In the genomic region with DNA sequence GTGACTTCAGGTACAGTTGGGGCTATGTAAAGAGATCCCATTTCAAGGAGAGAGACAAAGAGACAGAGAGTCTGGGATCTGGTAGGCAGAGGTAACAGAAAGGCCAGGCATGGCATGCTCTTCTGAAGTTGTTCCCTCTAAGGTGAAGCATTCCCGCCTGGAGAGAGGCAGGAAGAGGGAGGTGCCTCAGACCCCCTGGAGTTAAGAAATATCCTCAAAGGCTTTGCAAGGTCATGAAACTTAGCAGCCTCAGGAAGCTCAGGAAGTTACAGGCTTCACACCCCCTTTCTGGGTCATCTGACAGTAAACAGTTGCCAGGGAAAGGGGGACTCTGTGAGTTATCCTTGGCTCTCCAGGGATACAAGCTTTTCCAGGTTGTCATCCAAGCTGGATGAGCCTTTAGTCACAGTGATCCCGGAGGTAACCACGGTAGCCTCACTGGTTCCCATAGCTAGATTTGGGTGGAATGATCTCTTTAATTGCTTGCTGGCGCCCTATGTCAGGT, we compare ENCODE assay signal across 17 mouse cellular contexts. TPM values are rescaled to one million over a fixed set of nuclear protein-coding genes. Genes with fewer than 3 reads are reported as not detected.
DNase-seq lines count a peak whose midpoint lies in the region; ATAC-seq and TF ChIP-seq lines count a peak whose summit lies in the region.
"Had no signal": no experiment of that assay in that cellular context is flagged by ENCODE, and none has a peak within 500 bp of the region (broad histone marks: within the 10 kb centered on the region; RNA-seq: fewer than 3 reads in every experiment).

No protein-coding gene starts in this region.

- H3K36me3 ChIP-seq in hindbrain, embryonic 10.5 days: no peaks in the 10 kb centered on the region
- no peaks in the 10 kb centered on the region for H3K36me3 ChIP-seq in hindbrain, embryonic 11.5 days (ENCODE audit: control insufficient read depth, insufficient read depth, low read length)
- no peaks in the 10 kb centered on the region for H3K36me3 ChIP-seq in limb, embryonic 15.5 days
- H3K36me3 ChIP-seq in limb, embryonic 10.5 days: no peaks in the 10 kb centered on the region
- H3K36me3 ChIP-seq in embryonic facial prominence, embryonic 15.5 days: no peaks in the 10 kb centered on the region
- H3K36me3 ChIP-seq: embryonic facial prominence, embryonic 12.5 days; forebrain, embryonic 10.5 days; liver, embryonic 13.5 days; midbrain, embryonic 12.5 days had no signal

- WGBS in hindbrain, embryonic 10.5 days: 78% methylated on average over 4 of the region's 4 CpGs
- WGBS in hindbrain, embryonic 11.5 days: 81% methylated on average over 4 of the region's 4 CpGs
- 77% methylated on average over 4 of the region's 4 CpGs for WGBS in limb, embryonic 15.5 days
- 78% methylated on average over 4 of the region's 4 CpGs for WGBS in limb, embryonic 10.5 days
- 81% methylated on average over 4 of the region's 4 CpGs for WGBS in embryonic facial prominence, embryonic 15.5 days

- intact Hi-C loops in gastrocnemius, adult 2 months (cut with DNase I): loop anchor here (5.0 kb wide), 1 partner anchor 57 kb away; a partner anchor contains a TSS

- no peak for TF ChIP-seq CTCF in gastrocnemius, adult 2 months (IDR thresholded peaks at IDR 0.05)

- no peaks in the 10 kb centered on the region; the same call in 1 of the 2 replicates for H3K27me3 ChIP-seq in hindbrain, embryonic 10.5 days (ENCODE audit: insufficient read depth, poor library complexity, severe bottlenecking)
- no peaks in the 10 kb centered on the region for H3K27me3 ChIP-seq in hindbrain, embryonic 11.5 days (ENCODE audit: control insufficient read depth, insufficient read depth, low read length)
- peaks cover 2% of the 10 kb centered on the region; the same call in 1 of the 2 replicates for H3K27me3 ChIP-seq in limb, embryonic 15.5 days
- no peaks in the 10 kb centered on the region for H3K27me3 ChIP-seq in limb, embryonic 10.5 days (ENCODE audit: low read depth, poor library complexity, severe bottlenecking)
- 0 out of 2 replicates have a peak, but pooled peaks cover 2% of the 10 kb centered on the region for H3K27me3 ChIP-seq in embryonic facial prominence, embryonic 15.5 days
- H3K27me3 ChIP-seq: embryonic facial prominence, embryonic 12.5 days had no signal

- ATAC-seq in hindbrain, embryonic 11.5 days (ENCODE audit: low FRiP score): no peak
- ATAC-seq in limb, embryonic 15.5 days (ENCODE audit: insufficient number of reproducible peaks, low FRiP score, low TSS enrichment, low read depth): no peak
- no peak for ATAC-seq in embryonic facial prominence, embryonic 15.5 days (ENCODE audit: insufficient number of reproducible peaks, low FRiP score, low TSS enrichment, low read depth)
- ATAC-seq: hindbrain, postnatal 0 days had no signal

- peak overlapping the region; percentile 71 for H3K27ac ChIP-seq in gastrocnemius, adult 2 months
- H3K27ac ChIP-seq in hindbrain, embryonic 10.5 days: peak overlapping the region; percentile 35; the same call in 1 of the 2 replicates
- H3K27ac ChIP-seq in hindbrain, embryonic 11.5 days (ENCODE audit: low read depth, low read length): no peak overlapping the region
- 0 out of 2 replicates have a peak overlapping the region, but pooled peaks have one; percentile 19 for H3K27ac ChIP-seq in limb, embryonic 15.5 days
- no peak overlapping the region for H3K27ac ChIP-seq in limb, embryonic 10.5 days
- H3K27ac ChIP-seq in embryonic facial prominence, embryonic 15.5 days (replicated peaks): 0 out of 2 replicates have a peak overlapping the region, but pooled peaks have one; percentile 17
- H3K27ac ChIP-seq: embryonic facial prominence, embryonic 12.5 days; hindbrain, postnatal 0 days; liver, embryonic 13.5 days; midbrain, embryonic 12.5 days had no signal

- H3K4me2 ChIP-seq in hindbrain, embryonic 11.5 days (replicated peaks; ENCODE audit: low read depth, low read length): no peak overlapping the region
- H3K4me2 ChIP-seq in limb, embryonic 15.5 days: no peak overlapping the region
- no peak overlapping the region for H3K4me2 ChIP-seq in embryonic facial prominence, embryonic 15.5 days (replicated peaks)
- H3K4me2 ChIP-seq: embryonic facial prominence, embryonic 12.5 days; liver, embryonic 13.5 days; midbrain, embryonic 12.5 days had no signal

- no peaks in the 10 kb centered on the region for H3K9me3 ChIP-seq in hindbrain, embryonic 10.5 days
- no peaks in the 10 kb centered on the region for H3K9me3 ChIP-seq in hindbrain, embryonic 11.5 days (ENCODE audit: control insufficient read depth, low read length)
- no peaks in the 10 kb centered on the region for H3K9me3 ChIP-seq in limb, embryonic 15.5 days
- no peaks in the 10 kb centered on the region for H3K9me3 ChIP-seq in limb, embryonic 10.5 days (replicated peaks)
- H3K9me3 ChIP-seq in embryonic facial prominence, embryonic 15.5 days (replicated peaks): no peaks in the 10 kb centered on the region
- H3K9me3 ChIP-seq: embryonic facial prominence, embryonic 12.5 days; forebrain, embryonic 10.5 days; liver, embryonic 13.5 days; midbrain, embryonic 12.5 days had no signal

- no peak overlapping the region for H3K4me3 ChIP-seq in gastrocnemius, adult 2 months
- H3K4me3 ChIP-seq in hindbrain, embryonic 10.5 days: no peak overlapping the region
- H3K4me3 ChIP-seq in hindbrain, embryonic 11.5 days (ENCODE audit: low read depth, low read length): no peak overlapping the region
- no peak overlapping the region for H3K4me3 ChIP-seq in limb, embryonic 15.5 days
- no peak overlapping the region for H3K4me3 ChIP-seq in limb, embryonic 10.5 days
- H3K4me3 ChIP-seq in embryonic facial prominence, embryonic 15.5 days (replicated peaks): no peak overlapping the region
- H3K4me3 ChIP-seq: embryonic facial prominence, embryonic 12.5 days; forebrain, embryonic 10.5 days; liver, embryonic 13.5 days; midbrain, embryonic 12.5 days had no signal

- H3K4me1 ChIP-seq in hindbrain, embryonic 10.5 days (replicated peaks): peaks cover 39% of the 10 kb centered on the region
- no peaks in the 10 kb centered on the region; the same call in 1 of the 2 replicates for H3K4me1 ChIP-seq in hindbrain, embryonic 11.5 days (replicated peaks; ENCODE audit: control insufficient read depth, insufficient read depth, low read length)
- peaks cover 12% of the 10 kb centered on the region for H3K4me1 ChIP-seq in limb, embryonic 15.5 days
- H3K4me1 ChIP-seq in limb, embryonic 10.5 days: peaks cover 31% of the 10 kb centered on the region
- peaks cover 9% of the 10 kb centered on the region for H3K4me1 ChIP-seq in embryonic facial prominence, embryonic 15.5 days
- H3K4me1 ChIP-seq: liver, embryonic 13.5 days had no signal

- no peak overlapping the region for H3K9ac ChIP-seq in hindbrain, embryonic 11.5 days (ENCODE audit: low read depth, low read length)
- H3K9ac ChIP-seq in limb, embryonic 15.5 days: no peak overlapping the region
- H3K9ac ChIP-seq in embryonic facial prominence, embryonic 15.5 days: no peak overlapping the region
- H3K9ac ChIP-seq: embryonic facial prominence, embryonic 12.5 days; liver, embryonic 13.5 days; midbrain, embryonic 12.5 days had no signal

- DNase-seq in gastrocnemius, adult 2 months: no peak
- no peak for DNase-seq in gastrocnemius, postnatal 25 days
- DNase-seq in hindbrain, embryonic 10.5 days (ENCODE audit: low spot score): no peak
- no peak for DNase-seq in hindbrain, embryonic 11.5 days (ENCODE audit: low spot score)
- DNase-seq in limb, embryonic 10.5 days (ENCODE audit: low spot score): no peak
- no peak for DNase-seq in adrenal gland, postnatal 4 days (ENCODE audit: low spot score in 2 of 2)
- DNase-seq: cerebellum, adult 11 months; cerebellum, postnatal 36 days; gastrocnemius, postnatal 14 days; left cerebral cortex, postnatal 4 days; liver, embryonic 13.5 days had no signal

RNA-seq across cellular contexts. Expression of a gene that starts 57.2 kb away (rescaled TPM):
- 10 to 100 TPM; 17.6 to 39.4 TPM for total RNA-seq in gastrocnemius, adult 2 months (2021)
- total RNA-seq in gastrocnemius, postnatal 25 days (2021): 10 to 100 TPM in 1 of 2 experiments, 1 to 10 TPM in 1; 4.6 to 29.3 TPM
- 7.2 and 7.3 TPM in 2 replicates for polyA plus RNA-seq in hindbrain, embryonic 10.5 days (2016; fragmentation: Nextera tagmentation; extraction: Ambion mirVana)
- 6.8 and 7.7 TPM in 2 replicates for polyA plus RNA-seq in hindbrain, embryonic 11.5 days (2014; fragmentation: Nextera tagmentation; extraction: Ambion mirVana)
- 6.7 and 7.5 TPM in 2 replicates for polyA plus RNA-seq in limb, embryonic 15.5 days (2015; fragmentation: Nextera tagmentation; extraction: Ambion mirVana)
- 8.0 and 9.6 TPM in 2 replicates for polyA plus RNA-seq in limb, embryonic 10.5 days (2016; fragmentation: Nextera tagmentation; extraction: Ambion mirVana)
- 9.0 and 10.3 TPM in 2 replicates for polyA plus RNA-seq in embryonic facial prominence, embryonic 15.5 days (2015; fragmentation: Nextera tagmentation; extraction: Ambion mirVana)
- total RNA-seq in adrenal gland, postnatal 4 days (2021): 10 to 100 TPM; 27.1 to 31.5 TPM

Comparison
In these comparisons a context has a peak if more than half of its experiments do, and no peak if none do; other contexts are left out.
1. H3K27ac ChIP-seq: peak in gastrocnemius, adult 2 months (single experiment), hindbrain, embryonic 10.5 days (single experiment), limb, embryonic 15.5 days (single experiment) and embryonic facial prominence, embryonic 15.5 days (single experiment); none in hindbrain, embryonic 11.5 days (single experiment) and limb, embryonic 10.5 days (single experiment).